Mouse (Mus musculus): ENCODE results near the gene Lhcgr.

GRCm38 (mm10) chr17:88786385-88786784 lies 5.4 kb downstream of the Lhcgr start:
- TF ChIP-seq CTCF (IDR thresholded peaks at IDR 0.05; ENCODE audit: extremely low read depth, insufficient read depth, low read length) (no peak), POLR2A (IDR thresholded peaks at IDR 0.05; ENCODE audit: extremely low read depth, insufficient read depth, low read length) (no peak)

Data from cortical plate, adult 2 months (tissue).